Mouse (Mus musculus) mouse embryonic stem cell (cell line): ENCODE results near the gene Trabd2b.

ENCODE experiments used
- in situ Hi-C, 2 experiments: fragments of 300-500 bp; cut with MboI; formaldehyde crosslinking; loops; 1 replicate in 1 of 2; 3 replicates in 1 of 2; pipeline ENCODE4 v1.14.3; 2019 to 2020; ENCODE audit warnings: low sequenced_read_pairs in 2 of 2, low pct_unique_long_range_greater_than_20kb in 1 of 2, mixed read lengths in 1 of 2; ENCODE audit not compliant: unreplicated experiment in 1 of 2

The Trabd2b gene

GRCm38 (mm10) chr4:114550471-114551156, 144.1 kb downstream of the Trabd2b start:
- in situ Hi-C loops = no loop called here

GRCm38 (mm10) chr4:114556880-114557279, 150.4 kb downstream of the Trabd2b start:
- in situ Hi-C loops = no loop called here

GRCm38 (mm10) chr4:114557731-114558130, 151.2 kb downstream of the Trabd2b start:
- in situ Hi-C loops = no loop called here

- in situ Hi-C loops = no loop called here
Measured at GRCm38 (mm10) chr4:114558487-114558886, 152.0 kb downstream of the Trabd2b start.

- in situ Hi-C loops = no loop called here
Measured at GRCm38 (mm10) chr4:114560638-114561216, 154.2 kb downstream of the Trabd2b start.

- in situ Hi-C loops = no loop called here
Measured at GRCm38 (mm10) chr4:114564131-114564695, 157.7 kb downstream of the Trabd2b start.

GRCm38 (mm10) chr4:114567594-114567993, 161.1 kb downstream of the Trabd2b start:
- in situ Hi-C loops = no loop called here

GRCm38 (mm10) chr4:114568081-114568605, 161.6 kb downstream of the Trabd2b start:
- in situ Hi-C loops = no loop called here

GRCm38 (mm10) chr4:114578153-114578950, 171.8 kb downstream of the Trabd2b start:
- in situ Hi-C loops = no loop called here

GRCm38 (mm10) chr4:114583546-114584144, 177.1 kb downstream of the Trabd2b start:
- in situ Hi-C loops = no loop called here

- in situ Hi-C loops = no loop called here
Measured at GRCm38 (mm10) chr4:114584686-114585085, 178.2 kb downstream of the Trabd2b start.

- in situ Hi-C loops = no loop called here
Measured at GRCm38 (mm10) chr4:114593554-114594215, 187.2 kb downstream of the Trabd2b start.

GRCm38 (mm10) chr4:114595188-114595701, 188.7 kb downstream of the Trabd2b start:
- in situ Hi-C loops = no loop called here

- in situ Hi-C loops = no loop called here
Measured at GRCm38 (mm10) chr4:114599121-114599520, 192.6 kb downstream of the Trabd2b start.

- in situ Hi-C loops = no loop called here
Measured at GRCm38 (mm10) chr4:114601201-114602009, 194.9 kb downstream of the Trabd2b start.

GRCm38 (mm10) chr4:114605670-114606069, 199.1 kb downstream of the Trabd2b start:
- in situ Hi-C loops = no loop called here

GRCm38 (mm10) chr4:114607873-114608272, 201.3 kb downstream of the Trabd2b start:
- in situ Hi-C loops = no loop called here
